Mouse (Mus musculus): ENCODE data around the gene Kctd4. TPM values are rescaled to one million over a fixed set of nuclear protein-coding genes. Genes with fewer than 3 reads are reported as not detected.

Gene Kctd4
- polyA plus RNA-seq, 1 experiment from 2014 or later = 1.2 TPM

DNA sequence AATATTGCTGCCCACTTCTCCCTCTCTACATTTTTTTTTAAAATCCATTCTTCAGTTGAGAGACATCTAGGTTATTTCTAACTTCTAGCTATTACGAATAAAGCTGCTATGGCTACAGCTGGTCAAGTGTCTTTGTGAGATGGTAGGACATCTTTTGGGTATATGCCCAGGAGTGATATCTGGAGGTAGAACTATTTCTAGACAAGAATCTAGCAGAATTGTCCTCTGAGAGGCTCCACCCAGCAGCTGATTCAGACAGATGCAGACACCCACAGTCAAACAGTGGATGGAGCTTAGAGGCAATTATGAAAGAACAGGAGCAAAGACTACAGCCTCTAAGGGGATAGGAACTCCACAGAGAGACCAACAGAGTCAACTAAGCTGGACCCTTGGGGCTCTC, 13.3 kb upstream of the Kctd4 start:
- Histone ChIP-seq H3K4me3 (ENCODE audit: low read depth, low read length) (no peak overlapping the region), H3K9ac (ENCODE audit: low read length) (no peak overlapping the region), H3K4me2 (ENCODE audit: low read depth, low read length, severe bottlenecking) (no peak overlapping the region), H3K36me3 (ENCODE audit: control insufficient read depth, insufficient read depth, low read length) (no peaks in the 10 kb centered on the region), H3K27ac (ENCODE audit: low read depth, low read length) (no peak overlapping the region), H3K9me3 (ENCODE audit: control insufficient read depth, low read length) (no peaks in the 10 kb centered on the region), H3K4me1 (replicated peaks; ENCODE audit: control insufficient read depth, insufficient read depth, low read length) (no peaks in the 10 kb centered on the region), H3K27me3 (ENCODE audit: control insufficient read depth, insufficient read depth, low read length) (no peaks in the 10 kb centered on the region)
- ATAC-seq (replicated peaks; ENCODE audit: low FRiP score) (no peak), DNase-seq (ENCODE audit: low spot score) (no peak)
- WGBS = 94% methylated on average over 1 of the region's 1 CpGs

DNA sequence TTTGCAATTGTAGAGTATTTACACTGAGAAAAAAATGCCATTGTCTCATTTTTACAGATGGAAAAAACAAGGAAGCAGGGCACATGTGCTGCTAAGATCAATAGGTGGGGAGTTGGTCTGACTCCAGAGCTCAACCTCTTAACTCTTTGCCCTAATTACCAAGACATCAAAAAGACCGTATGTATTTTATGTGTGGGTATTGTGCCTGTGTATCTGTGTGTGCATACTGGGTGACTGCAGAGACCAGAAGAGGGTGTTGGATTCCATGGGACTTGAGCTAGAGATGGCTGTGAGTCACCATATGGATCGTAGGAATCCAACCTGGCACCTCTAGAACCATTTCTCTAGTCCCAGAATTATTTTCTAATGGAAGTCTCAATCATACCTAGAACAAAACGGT, 12.4 kb upstream of the Kctd4 start:
- no peaks in the 10 kb centered on the region for H3K4me1 ChIP-seq (replicated peaks; ENCODE audit: control insufficient read depth, insufficient read depth, low read length)
- no peak overlapping the region for H3K27ac ChIP-seq (ENCODE audit: low read depth, low read length)
- 94% methylated on average over 3 of the region's 3 CpGs for WGBS
- no peak overlapping the region for H3K4me3 ChIP-seq (ENCODE audit: low read depth, low read length)
- no peaks in the 10 kb centered on the region for H3K27me3 ChIP-seq (ENCODE audit: control insufficient read depth, insufficient read depth, low read length)
- ATAC-seq (replicated peaks; ENCODE audit: low FRiP score) (no peak), DNase-seq (ENCODE audit: low spot score) (no peak)
- H3K36me3 ChIP-seq (ENCODE audit: control insufficient read depth, insufficient read depth, low read length) = no peaks in the 10 kb centered on the region
- H3K9me3 ChIP-seq (ENCODE audit: control insufficient read depth, low read length) = no peaks in the 10 kb centered on the region
- H3K9ac ChIP-seq (ENCODE audit: low read length) = no peak overlapping the region
- no peak overlapping the region for H3K4me2 ChIP-seq (ENCODE audit: low read depth, low read length, severe bottlenecking)

DNA sequence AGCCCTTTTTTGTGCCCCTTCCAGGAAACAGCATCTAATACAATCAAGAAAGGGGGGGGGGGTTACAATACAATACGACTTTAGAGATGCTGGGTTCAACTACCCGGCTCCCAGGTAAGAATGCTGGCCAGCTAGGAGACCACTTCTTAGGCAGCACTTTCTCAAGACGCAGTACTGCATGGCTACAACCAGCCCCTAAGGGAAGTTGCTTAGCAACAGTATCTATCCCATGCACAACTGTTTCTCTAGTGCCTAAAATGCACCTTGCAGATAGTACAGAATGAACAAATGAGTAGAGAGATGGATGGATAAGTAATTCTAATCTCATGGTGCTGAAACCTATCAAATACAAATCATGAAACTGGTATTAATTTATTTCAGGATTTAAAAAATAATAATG, 7.1 kb upstream of the Kctd4 start:
- Histone ChIP-seq H3K4me1 (replicated peaks; ENCODE audit: control insufficient read depth, insufficient read depth, low read length) (no peaks in the 10 kb centered on the region), H3K9me3 (ENCODE audit: control insufficient read depth, low read length) (no peaks in the 10 kb centered on the region), H3K4me3 (ENCODE audit: low read depth, low read length) (no peak overlapping the region), H3K27me3 (ENCODE audit: control insufficient read depth, insufficient read depth, low read length) (no peaks in the 10 kb centered on the region), H3K9ac (ENCODE audit: low read length) (no peak overlapping the region), H3K27ac (ENCODE audit: low read depth, low read length) (no peak overlapping the region), H3K36me3 (ENCODE audit: control insufficient read depth, insufficient read depth, low read length) (no peaks in the 10 kb centered on the region), H3K4me2 (ENCODE audit: low read depth, low read length, severe bottlenecking) (no peak overlapping the region)
- ATAC-seq (replicated peaks; ENCODE audit: low FRiP score) (no peak), DNase-seq (ENCODE audit: low spot score) (no peak)
- 64% methylated on average over 3 of the region's 3 CpGs for WGBS

DNA sequence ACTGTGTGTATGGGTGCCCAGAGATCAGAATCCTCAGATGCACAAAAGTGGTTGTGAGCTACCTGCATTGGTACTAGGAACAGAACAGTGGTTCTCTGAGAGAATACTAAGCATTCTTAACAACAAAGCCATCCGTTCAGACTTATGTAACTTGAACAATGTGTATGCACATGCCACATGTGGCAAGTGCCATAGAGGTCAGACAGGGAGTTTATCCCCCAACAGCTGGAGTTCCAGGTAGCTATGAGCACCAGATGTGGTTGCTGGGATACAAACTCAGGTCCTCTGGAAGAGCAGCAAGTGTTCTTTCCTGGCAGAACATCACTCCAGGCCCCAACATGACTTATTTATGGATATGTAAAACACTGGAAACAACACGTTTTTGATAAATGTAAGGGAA, 1.8 kb upstream of the Kctd4 start:
- Histone ChIP-seq H3K27ac (ENCODE audit: low read depth, low read length) (no peak overlapping the region), H3K9me3 (ENCODE audit: control insufficient read depth, low read length) (no peaks in the 10 kb centered on the region), H3K27me3 (ENCODE audit: control insufficient read depth, insufficient read depth, low read length) (no peaks in the 10 kb centered on the region), H3K9ac (ENCODE audit: low read length) (no peak overlapping the region), H3K4me2 (ENCODE audit: low read depth, low read length, severe bottlenecking) (no peak overlapping the region), H3K36me3 (ENCODE audit: control insufficient read depth, insufficient read depth, low read length) (no peaks in the 10 kb centered on the region), H3K4me1 (replicated peaks; ENCODE audit: control insufficient read depth, insufficient read depth, low read length) (no peaks in the 10 kb centered on the region), H3K4me3 (ENCODE audit: low read depth, low read length) (no peak overlapping the region)
- DNase-seq (ENCODE audit: low spot score) = no peak
- 64% methylated on average over 2 of the region's 2 CpGs for WGBS
- ATAC-seq (replicated peaks; ENCODE audit: low FRiP score) = no peak

DNA sequence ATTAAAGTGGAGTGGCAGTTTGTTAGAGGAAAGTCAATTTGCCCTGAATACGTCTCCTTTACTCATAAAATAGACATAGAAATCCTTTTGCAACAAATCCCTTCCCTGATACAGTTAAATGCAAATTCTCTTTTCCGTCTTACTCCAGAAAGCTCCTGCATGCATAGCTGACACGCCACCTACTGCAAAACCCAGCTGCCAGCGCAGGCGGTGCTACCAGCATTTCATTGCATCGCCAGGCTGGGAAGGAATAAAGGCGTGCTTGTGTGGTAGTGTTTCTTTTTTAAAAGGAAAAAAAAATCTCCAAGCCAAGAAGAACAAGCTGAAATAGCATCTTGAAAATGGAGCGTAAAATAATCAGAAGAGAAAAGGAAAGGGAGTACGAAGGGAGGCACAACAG, 7.4 kb downstream of the Kctd4 start:
- H3K36me3 ChIP-seq (ENCODE audit: control insufficient read depth, insufficient read depth, low read length) = no peaks in the 10 kb centered on the region
- no peak overlapping the region for H3K9ac ChIP-seq (ENCODE audit: low read length)
- DNase-seq (ENCODE audit: low spot score) (no peak), ATAC-seq (replicated peaks; ENCODE audit: low FRiP score) (no peak)
- no peak overlapping the region for H3K27ac ChIP-seq (ENCODE audit: low read depth, low read length)
- H3K4me1 ChIP-seq (replicated peaks; ENCODE audit: control insufficient read depth, insufficient read depth, low read length) = no peaks in the 10 kb centered on the region
- no peak overlapping the region for H3K4me2 ChIP-seq (ENCODE audit: low read depth, low read length, severe bottlenecking)
- H3K9me3 ChIP-seq (ENCODE audit: control insufficient read depth, low read length) = no peaks in the 10 kb centered on the region
- no peak overlapping the region for H3K4me3 ChIP-seq (ENCODE audit: low read depth, low read length)
- 83% methylated on average over 9 of the region's 9 CpGs for WGBS
- H3K27me3 ChIP-seq (ENCODE audit: control insufficient read depth, insufficient read depth, low read length) = no peaks in the 10 kb centered on the region

DNA sequence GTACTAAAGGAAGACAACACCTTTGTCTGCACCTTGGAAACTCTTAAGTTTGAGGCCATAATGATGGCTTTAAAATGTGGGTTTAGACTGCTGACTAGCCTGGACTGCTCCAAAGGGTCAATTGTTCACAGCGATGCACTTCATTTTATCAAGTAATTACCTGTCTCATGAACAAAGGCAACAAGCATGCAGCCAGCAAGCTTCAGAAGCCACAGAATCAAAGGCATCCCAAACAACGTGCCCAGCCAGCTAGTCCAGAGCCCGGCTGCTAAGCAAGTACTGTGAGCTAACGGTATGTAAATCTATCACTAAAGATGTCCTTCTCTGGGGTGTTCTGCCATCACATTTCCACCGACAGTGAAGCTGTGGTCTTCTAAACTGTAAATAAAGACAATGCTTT, 8.4 kb downstream of the Kctd4 start:
- H3K9ac ChIP-seq (ENCODE audit: low read length) = no peak overlapping the region
- DNase-seq (ENCODE audit: low spot score) (no peak), ATAC-seq (replicated peaks; ENCODE audit: low FRiP score) (no peak)
- no peaks in the 10 kb centered on the region for H3K36me3 ChIP-seq (ENCODE audit: control insufficient read depth, insufficient read depth, low read length)
- no peaks in the 10 kb centered on the region for H3K9me3 ChIP-seq (ENCODE audit: control insufficient read depth, low read length)
- no peaks in the 10 kb centered on the region for H3K4me1 ChIP-seq (replicated peaks; ENCODE audit: control insufficient read depth, insufficient read depth, low read length)
- H3K27me3 ChIP-seq (ENCODE audit: control insufficient read depth, insufficient read depth, low read length) = no peaks in the 10 kb centered on the region
- H3K4me3 ChIP-seq (ENCODE audit: low read depth, low read length) = no peak overlapping the region
- no peak overlapping the region for H3K4me2 ChIP-seq (ENCODE audit: low read depth, low read length, severe bottlenecking)
- WGBS = 36% methylated on average over 5 of the region's 5 CpGs
- no peak overlapping the region for H3K27ac ChIP-seq (ENCODE audit: low read depth, low read length)

DNA sequence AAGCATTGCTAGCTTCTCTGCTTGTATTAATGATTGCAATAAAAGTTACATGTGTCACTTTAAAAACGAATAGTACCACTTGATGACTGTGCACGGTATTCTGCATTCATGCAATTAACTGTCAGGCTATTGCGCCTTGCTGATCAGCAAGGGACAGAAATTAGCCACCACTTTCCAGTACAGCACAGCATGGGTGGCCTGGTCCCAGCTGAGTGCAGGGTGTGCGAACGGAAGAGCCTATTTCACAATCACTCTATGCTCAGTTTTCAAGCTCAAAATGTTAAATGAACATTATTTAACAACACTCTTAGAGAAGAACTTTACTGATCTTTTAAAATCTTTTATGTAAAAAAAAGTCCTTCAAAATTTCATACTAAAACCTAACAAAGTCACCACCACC, 9.2 kb downstream of the Kctd4 start:
- no peak for ATAC-seq (replicated peaks; ENCODE audit: low FRiP score)
- no peaks in the 10 kb centered on the region for H3K9me3 ChIP-seq (ENCODE audit: control insufficient read depth, low read length)
- no peak overlapping the region for H3K4me3 ChIP-seq (ENCODE audit: low read depth, low read length)
- H3K27me3 ChIP-seq (ENCODE audit: control insufficient read depth, insufficient read depth, low read length) = no peaks in the 10 kb centered on the region
- no peak overlapping the region for H3K4me2 ChIP-seq (ENCODE audit: low read depth, low read length, severe bottlenecking)
- 68% methylated on average over 5 of the region's 5 CpGs for whole genome bisulfite sequencing
- no peaks in the 10 kb centered on the region for H3K4me1 ChIP-seq (replicated peaks; ENCODE audit: control insufficient read depth, insufficient read depth, low read length)
- H3K36me3 ChIP-seq (ENCODE audit: control insufficient read depth, insufficient read depth, low read length) = no peaks in the 10 kb centered on the region
- H3K27ac ChIP-seq (ENCODE audit: low read depth, low read length) = no peak overlapping the region
- H3K9ac ChIP-seq (ENCODE audit: low read length) = no peak overlapping the region
- DNase-seq (ENCODE audit: low spot score) = no peak

DNA sequence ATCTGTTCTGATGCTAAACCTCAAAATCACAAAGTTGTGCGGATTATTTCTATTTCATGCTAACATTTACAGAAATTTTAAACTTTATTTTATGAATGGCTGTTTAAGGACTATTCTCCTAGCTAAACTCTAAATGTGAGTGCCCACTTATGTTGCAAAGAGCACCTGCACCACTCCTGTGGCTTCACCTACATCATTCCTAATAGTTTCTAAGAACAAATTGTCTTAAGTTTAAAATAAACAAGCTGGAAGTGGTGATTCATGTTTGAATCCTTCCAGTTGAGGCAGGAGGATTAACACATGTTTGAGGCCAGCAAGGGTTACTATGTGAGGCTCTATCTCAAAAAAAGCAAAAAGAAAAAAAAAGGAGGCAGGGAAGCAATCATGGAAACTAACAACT, 9.6 kb downstream of the Kctd4 start:
- Histone ChIP-seq H3K4me3 (ENCODE audit: low read depth, low read length) (no peak overlapping the region), H3K4me2 (ENCODE audit: low read depth, low read length, severe bottlenecking) (no peak overlapping the region), H3K36me3 (ENCODE audit: control insufficient read depth, insufficient read depth, low read length) (no peaks in the 10 kb centered on the region), H3K9me3 (ENCODE audit: control insufficient read depth, low read length) (no peaks in the 10 kb centered on the region), H3K27me3 (ENCODE audit: control insufficient read depth, insufficient read depth, low read length) (no peaks in the 10 kb centered on the region), H3K27ac (ENCODE audit: low read depth, low read length) (no peak overlapping the region), H3K9ac (ENCODE audit: low read length) (no peak overlapping the region), H3K4me1 (replicated peaks; ENCODE audit: control insufficient read depth, insufficient read depth, low read length) (no peaks in the 10 kb centered on the region)
- DNase-seq (ENCODE audit: low spot score) (no peak), ATAC-seq (replicated peaks; ENCODE audit: low FRiP score) (no peak)
- 97% methylated on average over 1 of the region's 1 CpGs for WGBS

DNA sequence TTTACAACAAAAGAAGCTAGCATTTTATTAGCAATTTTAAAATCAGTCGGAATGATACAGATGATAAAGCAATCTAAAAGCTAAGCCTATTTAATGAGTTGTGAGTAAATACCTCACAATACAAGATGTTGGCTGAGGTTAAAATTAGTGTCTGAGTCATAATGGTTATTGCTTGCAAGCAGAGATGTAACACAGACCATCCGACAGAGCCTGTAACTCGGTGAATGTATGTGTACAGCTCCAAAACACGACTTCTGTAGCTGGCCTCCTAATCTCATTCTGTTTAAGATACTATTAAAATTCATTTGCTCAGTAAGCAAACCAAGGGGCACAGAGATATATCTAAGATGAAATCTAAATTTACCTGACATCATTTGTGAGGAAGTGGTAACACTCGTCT, 12.5 kb downstream of the Kctd4 start:
- DNase-seq (ENCODE audit: low spot score) (no peak), ATAC-seq (replicated peaks; ENCODE audit: low FRiP score) (no peak)
- Histone ChIP-seq H3K36me3 (ENCODE audit: control insufficient read depth, insufficient read depth, low read length) (no peaks in the 10 kb centered on the region), H3K27me3 (ENCODE audit: control insufficient read depth, insufficient read depth, low read length) (no peaks in the 10 kb centered on the region), H3K9me3 (ENCODE audit: control insufficient read depth, low read length) (no peaks in the 10 kb centered on the region), H3K4me3 (ENCODE audit: low read depth, low read length) (no peak overlapping the region), H3K27ac (ENCODE audit: low read depth, low read length) (no peak overlapping the region), H3K9ac (ENCODE audit: low read length) (no peak overlapping the region), H3K4me1 (replicated peaks; ENCODE audit: control insufficient read depth, insufficient read depth, low read length) (no peaks in the 10 kb centered on the region), H3K4me2 (ENCODE audit: low read depth, low read length, severe bottlenecking) (no peak overlapping the region)
- 87% methylated on average over 5 of the region's 5 CpGs for WGBS

All from forebrain, embryonic 11.5 days (tissue).